Mouse (Mus musculus) hindbrain, embryonic 11.5 days (tissue): ENCODE results near the gene Shtn1. TPM values are rescaled to one million over a fixed set of nuclear protein-coding genes. Genes with fewer than 3 reads are reported as not detected.

ENCODE experiments used
- ATAC-seq: fragments of 200-750 bp; cut with Nextera tagmentation; 2 replicates; pipeline ENCODE4 v1.8.0; 2017; ENCODE audit warnings: mild to moderate bottlenecking, moderate TSS enrichment, moderate library complexity; ENCODE audit not compliant: low FRiP score
- DNase-seq: peaks from one replicate; pipeline ENCODE4 v3.0.0-alpha.2; 2015; ENCODE audit warnings: low spot score
- H3K27ac ChIP-seq: fragments of 300-500 bp; sonication (generic); 2 replicates; pipeline ENCODE4 v1.5.1; 2014; ENCODE audit warnings: mild to moderate bottlenecking, low read depth, low read length
- H3K27me3 ChIP-seq: fragments of 300-500 bp; sonication (generic); 2 replicates; pipeline ENCODE4 v1.6.1; 2014; ENCODE audit warnings: mild to moderate bottlenecking, low read length, moderate library complexity, mixed read lengths; ENCODE audit not compliant: control insufficient read depth, insufficient read depth
- H3K36me3 ChIP-seq: fragments of 300-500 bp; sonication (generic); 2 replicates; pipeline ENCODE4 v1.6.1; 2014; ENCODE audit warnings: mild to moderate bottlenecking, low read length, moderate library complexity, mixed read lengths; ENCODE audit not compliant: control insufficient read depth, insufficient read depth
- H3K4me1 ChIP-seq: fragments of 300-500 bp; sonication (generic); replicated peaks from 2 replicates; pipeline ENCODE4 v1.6.1; 2014; ENCODE audit warnings: low read length, mixed read lengths; ENCODE audit not compliant: control insufficient read depth, insufficient read depth
- H3K4me2 ChIP-seq: fragments of 300-500 bp; sonication (generic); replicated peaks from 2 replicates; pipeline ENCODE4 v1.6.1; 2014; ENCODE audit warnings: mild to moderate bottlenecking, low read depth, low read length
- H3K4me3 ChIP-seq: fragments of 300-500 bp; sonication (generic); 2 replicates; pipeline ENCODE4 v1.5.1; 2014; ENCODE audit warnings: low read depth, low read length
- H3K9ac ChIP-seq: fragments of 300-500 bp; sonication (generic); 2 replicates; pipeline ENCODE4 v1.6.1; 2014; ENCODE audit warnings: low read depth, low read length
- H3K9me3 ChIP-seq: fragments of 300-500 bp; sonication (generic); 2 replicates; pipeline ENCODE4 v1.6.1; 2016; ENCODE audit warnings: low read length; ENCODE audit not compliant: control insufficient read depth
- WGBS: fragments of 180-500 bp; shearing (Covaris S2); extraction: QIAGEN DNeasy Blood & Tissue Kit; methylation state at CpG from one replicate; pipeline ENCODE4 v1.1.7; 2014; 5-methylcytosine and 5-hydroxymethylcytosine counted together
- polyA plus RNA-seq: library from polyadenylated mRNA; unstranded; fragments of >200 nt; fragmentation: Nextera tagmentation; extraction: Ambion mirVana; gene quantifications from 2 replicates; pipeline ENCODE4 v1.2.1, GENCODE M21; 2014

Shtn1 gene
- polyA plus RNA-seq, 1 experiment from 2014 or later: 4.0 TPM

GRCm38 (mm10) chr19:59074381-59074780, 1.5 kb downstream of the Shtn1 start:
- H3K4me2 ChIP-seq: no peak overlapping the region
- H3K9me3 ChIP-seq: no peaks in the 10 kb centered on the region
- WGBS: 71% methylated on average over 3 of the region's 3 CpGs
- DNase-seq: peak; percentile 10
- H3K9ac ChIP-seq: no peak overlapping the region
- H3K4me3 ChIP-seq: no peak overlapping the region
- no peak overlapping the region for H3K27ac ChIP-seq
- H3K27me3 ChIP-seq: peaks cover 27% of the 10 kb centered on the region
- no peaks in the 10 kb centered on the region for H3K36me3 ChIP-seq
- ATAC-seq: no peak
- H3K4me1 ChIP-seq: no peaks in the 10 kb centered on the region

- ATAC-seq (no peak), DNase-seq (no peak)
- Histone ChIP-seq H3K4me3 (no peak overlapping the region), H3K27ac (no peak overlapping the region), H3K9ac (no peak overlapping the region), H3K36me3 (no peaks in the 10 kb centered on the region), H3K9me3 (no peaks in the 10 kb centered on the region), H3K4me1 (no peaks in the 10 kb centered on the region), H3K27me3 (peaks cover 27% of the 10 kb centered on the region), H3K4me2 (no peak overlapping the region)
- WGBS: 85% methylated on average over 6 of the region's 6 CpGs
Measured at GRCm38 (mm10) chr19:59073006-59073405, 2.9 kb downstream of the Shtn1 start.

GRCm38 (mm10) chr19:59071979-59072378, 3.9 kb downstream of the Shtn1 start:
- H3K4me3 ChIP-seq: no peak overlapping the region
- H3K4me2 ChIP-seq: no peak overlapping the region
- H3K27ac ChIP-seq: no peak overlapping the region
- WGBS: 87% methylated on average over 2 of the region's 2 CpGs
- peaks cover 26% of the 10 kb centered on the region for H3K27me3 ChIP-seq
- DNase-seq: no peak
- no peak for ATAC-seq
- no peak overlapping the region for H3K9ac ChIP-seq
- no peaks in the 10 kb centered on the region for H3K4me1 ChIP-seq
- H3K9me3 ChIP-seq: no peaks in the 10 kb centered on the region
- no peaks in the 10 kb centered on the region for H3K36me3 ChIP-seq

DNA sequence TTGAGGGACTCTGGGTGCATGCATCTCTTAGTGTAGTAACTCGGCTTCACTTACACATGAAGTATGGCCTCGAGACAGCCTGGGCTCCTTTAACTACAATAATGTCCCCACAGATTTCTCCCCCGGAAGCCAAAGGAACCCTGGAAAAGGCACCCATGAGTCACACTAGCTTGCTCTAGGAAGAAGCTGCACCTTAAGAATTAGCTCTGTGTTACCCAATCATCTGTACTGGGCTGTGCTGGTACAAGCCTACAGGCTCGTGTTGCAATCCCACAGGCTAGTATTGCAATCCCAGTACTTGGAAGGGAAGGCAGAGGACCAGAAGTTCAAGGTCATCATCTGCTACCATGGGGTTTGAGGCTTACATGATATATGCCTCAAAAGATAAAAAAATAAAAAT, 4.5 kb downstream of the Shtn1 start:
- Histone ChIP-seq H3K27ac (no peak overlapping the region), H3K27me3 (peaks cover 21% of the 10 kb centered on the region), H3K9ac (no peak overlapping the region), H3K4me2 (no peak overlapping the region), H3K36me3 (no peaks in the 10 kb centered on the region), H3K4me1 (no peaks in the 10 kb centered on the region), H3K9me3 (no peaks in the 10 kb centered on the region), H3K4me3 (no peak overlapping the region)
- 81% methylated on average over 4 of the region's 4 CpGs for whole genome bisulfite sequencing
- DNase-seq: no peak
- no peak for ATAC-seq

- WGBS: 66% methylated on average over 1 of the region's 1 CpGs
- Histone ChIP-seq H3K4me2 (no peak overlapping the region), H3K9me3 (no peaks in the 10 kb centered on the region), H3K27me3 (no peaks in the 10 kb centered on the region), H3K4me1 (no peaks in the 10 kb centered on the region), H3K27ac (no peak overlapping the region), H3K9ac (no peak overlapping the region), H3K4me3 (no peak overlapping the region), H3K36me3 (no peaks in the 10 kb centered on the region)
- ATAC-seq: no peak
- DNase-seq: no peak
Measured at GRCm38 (mm10) chr19:59067652-59068051, 8.2 kb downstream of the Shtn1 start.

DNA sequence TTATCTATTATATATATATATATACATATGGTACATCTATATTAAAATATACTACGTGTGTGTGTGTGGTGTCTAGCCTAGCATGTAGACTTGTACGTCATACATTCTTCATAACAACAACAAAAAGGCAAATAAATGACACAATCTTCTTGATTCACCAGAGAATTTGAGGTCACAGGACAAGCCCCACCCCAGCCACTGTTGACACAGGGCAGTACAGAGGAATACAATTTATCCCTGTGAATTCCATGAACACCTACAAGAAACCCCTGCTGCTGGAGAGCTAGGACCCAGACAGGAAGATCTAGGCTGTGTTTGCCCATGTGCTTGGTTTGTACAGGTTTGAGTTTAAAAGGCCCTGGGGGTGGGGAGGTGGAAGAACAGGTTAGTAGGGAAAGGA, 9.2 kb downstream of the Shtn1 start:
- Histone ChIP-seq H3K4me1 (no peaks in the 10 kb centered on the region), H3K27me3 (no peaks in the 10 kb centered on the region), H3K36me3 (no peaks in the 10 kb centered on the region), H3K9ac (no peak overlapping the region), H3K4me3 (no peak overlapping the region), H3K4me2 (no peak overlapping the region), H3K9me3 (no peaks in the 10 kb centered on the region), H3K27ac (no peak overlapping the region)
- 84% methylated on average over 2 of the region's 2 CpGs for WGBS
- DNase-seq (no peak), ATAC-seq (no peak)

DNA sequence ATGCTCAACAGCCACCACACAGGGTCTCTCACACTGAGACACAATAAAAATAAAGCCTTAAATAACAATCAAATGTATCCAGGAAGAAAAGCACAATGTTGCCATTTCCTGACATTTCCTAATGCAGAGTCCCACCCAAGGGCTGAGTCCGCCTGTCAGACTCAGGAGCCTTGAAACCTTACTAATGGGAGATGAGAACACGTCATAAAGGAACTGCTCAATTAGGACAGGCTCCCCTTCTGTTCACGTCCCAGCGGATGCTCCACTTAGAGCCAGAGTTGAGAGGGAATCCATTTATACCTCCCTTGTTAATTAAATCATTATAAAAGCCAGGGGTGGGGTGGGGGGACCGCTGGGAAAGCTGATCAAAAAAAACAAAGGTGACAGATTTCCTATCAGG, 9.8 kb downstream of the Shtn1 start:
- H3K4me1 ChIP-seq: no peaks in the 10 kb centered on the region
- no peak overlapping the region for H3K4me3 ChIP-seq
- no peak overlapping the region for H3K4me2 ChIP-seq
- DNase-seq (no peak), ATAC-seq (no peak)
- H3K36me3 ChIP-seq: no peaks in the 10 kb centered on the region
- WGBS: 67% methylated on average over 5 of the region's 5 CpGs
- no peak overlapping the region for H3K9ac ChIP-seq
- H3K27ac ChIP-seq: no peak overlapping the region
- H3K27me3 ChIP-seq: no peaks in the 10 kb centered on the region
- no peaks in the 10 kb centered on the region for H3K9me3 ChIP-seq

DNA sequence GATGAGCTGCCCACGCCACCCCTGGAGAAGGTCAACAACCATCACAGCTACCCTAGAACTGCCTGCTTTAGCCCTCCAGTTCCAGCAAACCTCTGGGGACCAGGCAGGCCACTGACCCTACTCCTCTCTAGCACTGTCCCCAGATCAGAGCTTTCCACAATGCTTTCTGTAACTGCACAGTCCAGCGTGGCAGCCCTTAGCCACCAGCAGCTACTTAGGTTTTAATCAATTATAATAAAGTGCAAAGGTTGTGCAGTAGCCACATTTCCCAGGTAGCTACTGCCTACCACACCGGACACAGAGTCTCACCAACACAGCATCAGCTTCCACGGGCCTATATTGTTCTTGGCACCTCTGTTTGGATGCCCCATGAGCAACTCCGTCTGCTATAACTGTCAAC, 11.3 kb downstream of the Shtn1 start:
- no peaks in the 10 kb centered on the region for H3K9me3 ChIP-seq
- no peaks in the 10 kb centered on the region for H3K27me3 ChIP-seq
- H3K36me3 ChIP-seq: no peaks in the 10 kb centered on the region
- H3K4me2 ChIP-seq: no peak overlapping the region
- DNase-seq (no peak), ATAC-seq (no peak)
- H3K9ac ChIP-seq: no peak overlapping the region
- H3K4me1 ChIP-seq: no peaks in the 10 kb centered on the region
- no peak overlapping the region for H3K27ac ChIP-seq
- H3K4me3 ChIP-seq: no peak overlapping the region
- WGBS: 82% methylated on average over 5 of the region's 5 CpGs

DNA sequence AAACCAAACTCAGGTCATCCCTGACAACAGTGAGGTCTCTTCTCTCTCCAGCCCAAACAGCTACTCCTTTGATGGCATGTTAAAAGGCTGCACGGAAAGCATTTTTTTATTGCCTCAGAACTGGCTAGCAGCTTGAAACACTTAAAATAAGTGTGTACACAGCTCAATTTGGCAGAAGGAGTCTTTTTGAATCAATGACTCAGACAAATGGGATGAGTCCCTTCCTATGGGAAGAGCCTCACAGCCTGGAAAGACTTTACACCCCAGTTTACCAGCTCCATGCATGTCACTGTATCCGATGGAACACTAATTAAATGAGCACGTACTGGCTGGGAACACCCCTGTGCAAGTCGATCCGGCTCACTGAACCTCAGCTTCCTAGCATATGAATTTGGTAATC, 12.3 kb downstream of the Shtn1 start:
- no peak for DNase-seq
- 95% methylated on average over 5 of the region's 5 CpGs for WGBS

More for the DNA sequence above, 12.3 kb downstream of the Shtn1 start:
- no peaks in the 10 kb centered on the region for H3K9me3 ChIP-seq
- H3K36me3 ChIP-seq: no peaks in the 10 kb centered on the region
- no peak for ATAC-seq
- no peak overlapping the region for H3K4me3 ChIP-seq
- no peak overlapping the region for H3K9ac ChIP-seq
- no peak overlapping the region for H3K27ac ChIP-seq
- H3K4me1 ChIP-seq: no peaks in the 10 kb centered on the region
- no peak overlapping the region for H3K4me2 ChIP-seq
- no peaks in the 10 kb centered on the region for H3K27me3 ChIP-seq
